11 mouse cellular contexts compared by ENCODE assay signal in genomic region chr2:150650511-150651074, GRCm38 (mm10). TPM values are rescaled to one million over a fixed set of nuclear protein-coding genes. Genes with fewer than 3 reads are reported as not detected.
A peak's percentile ranks its signal among the peaks of the same experiment; 100 is the strongest.
DNase-seq lines count a peak whose midpoint lies in the region; ATAC-seq and TF ChIP-seq lines count a peak whose summit lies in the region.
"Had no signal": no experiment of that assay in that cellular context is flagged by ENCODE, and none has a peak within 500 bp of the region (broad histone marks: within the 10 kb centered on the region; RNA-seq: fewer than 3 reads in every experiment).

No protein-coding gene starts in this region.

- 8% methylated on average over 7 of the region's 7 CpGs for WGBS in intestine, embryonic 14.5 days
- WGBS in intestine, postnatal 0 days, result 41% methylated on average over 7 of the region's 7 CpGs
- WGBS in intestine, embryonic 16.5 days, result 24% methylated on average over 7 of the region's 7 CpGs
- 17% methylated on average over 7 of the region's 7 CpGs for WGBS in neural tube, embryonic 11.5 days

- no peaks in the 10 kb centered on the region for H3K36me3 ChIP-seq in intestine, embryonic 14.5 days (ENCODE audit: control insufficient read depth, insufficient read depth, low read length)
- peaks cover 6% of the 10 kb centered on the region; the same call in 1 of the 2 replicates for H3K36me3 ChIP-seq in intestine, postnatal 0 days (ENCODE audit: control insufficient read depth, insufficient read depth)
- no peaks in the 10 kb centered on the region for H3K36me3 ChIP-seq in intestine, embryonic 16.5 days (ENCODE audit: control insufficient read depth, insufficient read depth, low read length)
- H3K36me3 ChIP-seq in neural tube, embryonic 11.5 days (ENCODE audit: control insufficient read depth, insufficient read depth, low read length), result no peaks in the 10 kb centered on the region

- peaks cover 23% of the 10 kb centered on the region; the same call in 1 of the 2 replicates for H3K4me1 ChIP-seq in intestine, embryonic 14.5 days (replicated peaks; ENCODE audit: control insufficient read depth, insufficient read depth, low read length)
- no peaks in the 10 kb centered on the region for H3K4me1 ChIP-seq in intestine, postnatal 0 days (replicated peaks; ENCODE audit: control insufficient read depth, insufficient read depth, low read length)
- peaks cover 8% of the 10 kb centered on the region; the same call in 1 of the 2 replicates for H3K4me1 ChIP-seq in intestine, embryonic 16.5 days (ENCODE audit: control insufficient read depth, insufficient read depth, low read length)
- peaks cover 17% of the 10 kb centered on the region for H3K4me1 ChIP-seq in neural tube, embryonic 11.5 days (ENCODE audit: control insufficient read depth, insufficient read depth, low read length)

- no peaks in the 10 kb centered on the region for H3K9me3 ChIP-seq in intestine, embryonic 14.5 days (ENCODE audit: control insufficient read depth, low read length)
- no peaks in the 10 kb centered on the region for H3K9me3 ChIP-seq in intestine, postnatal 0 days (ENCODE audit: control insufficient read depth)
- H3K9me3 ChIP-seq in intestine, embryonic 16.5 days (ENCODE audit: control insufficient read depth, low read length), result no peaks in the 10 kb centered on the region
- H3K9me3 ChIP-seq in neural tube, embryonic 11.5 days (ENCODE audit: control insufficient read depth, low read length), result no peaks in the 10 kb centered on the region
- H3K9me3 ChIP-seq: G1E had no signal

- peak; percentile 69 for DNase-seq in intestine, embryonic 14.5 days (ENCODE audit: low spot score)
- DNase-seq in embryo, embryonic 9.5 days (ENCODE audit: extremely low spot score), result peak; percentile 54
- DNase-seq in neural tube, embryonic 11.5 days (ENCODE audit: low spot score), result peak; percentile 38
- no peak for DNase-seq in spleen, postnatal 36 days (ENCODE audit: low spot score in 2 of 2)
- DNase-seq in left cerebral cortex, adult 2 months (ENCODE audit: extremely low spot score in 1 of 2, low spot score in 2 of 2), result no peak
- DNase-seq in layer of hippocampus, adult 8-10 months (ENCODE audit: low spot score in 2 of 2), result no peak

- intact Hi-C loops in left cerebral cortex, adult 2 months (cut with DNase I), result no loop called here

- no peaks in the 10 kb centered on the region for H3K27me3 ChIP-seq in intestine, embryonic 14.5 days (replicated peaks; ENCODE audit: control insufficient read depth, insufficient read depth, low read length)
- H3K27me3 ChIP-seq in intestine, postnatal 0 days (replicated peaks; ENCODE audit: control insufficient read depth, insufficient read depth, low read length), result no peaks in the 10 kb centered on the region
- H3K27me3 ChIP-seq in intestine, embryonic 16.5 days (replicated peaks; ENCODE audit: control insufficient read depth, insufficient read depth, low read length), result no peaks in the 10 kb centered on the region
- H3K27me3 ChIP-seq in neural tube, embryonic 11.5 days (ENCODE audit: control insufficient read depth, insufficient read depth, low read length), result no peaks in the 10 kb centered on the region

- no peak overlapping the region for H3K9ac ChIP-seq in intestine, embryonic 14.5 days (ENCODE audit: low read length)
- no peak overlapping the region for H3K9ac ChIP-seq in intestine, postnatal 0 days (ENCODE audit: low read depth, low read length)
- H3K9ac ChIP-seq in intestine, embryonic 16.5 days (ENCODE audit: low read depth, low read length), result no peak overlapping the region
- H3K9ac ChIP-seq in neural tube, embryonic 11.5 days (ENCODE audit: low read length), result peak overlapping the region; percentile 10; the same call in 1 of the 2 replicates

- H3K4me2 ChIP-seq in intestine, embryonic 14.5 days (ENCODE audit: low read length), result 0 out of 2 replicates have a peak overlapping the region, but pooled peaks have one; percentile 4
- H3K4me2 ChIP-seq in intestine, postnatal 0 days (replicated peaks; ENCODE audit: low read depth), result no peak overlapping the region
- no peak overlapping the region for H3K4me2 ChIP-seq in intestine, embryonic 16.5 days (ENCODE audit: low read depth, low read length)
- H3K4me2 ChIP-seq in neural tube, embryonic 11.5 days (ENCODE audit: low read depth), result no peak overlapping the region

- no peak for TF ChIP-seq CTCF in intestine, postnatal 0 days (IDR thresholded peaks at IDR 0.05; ENCODE audit: low read depth)
- no peak for TF ChIP-seq CTCF in left cerebral cortex, adult 2 months (IDR thresholded peaks at IDR 0.05)

- peak overlapping the region; percentile 83 for H3K27ac ChIP-seq in intestine, embryonic 14.5 days (ENCODE audit: low read depth)
- H3K27ac ChIP-seq in intestine, postnatal 0 days (ENCODE audit: low read depth, low read length), result no peak overlapping the region
- peak overlapping the region; percentile 77 for H3K27ac ChIP-seq in intestine, embryonic 16.5 days (ENCODE audit: low read length)
- H3K27ac ChIP-seq in neural tube, embryonic 11.5 days (ENCODE audit: low read depth, low read length), result peak overlapping the region; percentile 34; the same call in 1 of the 2 replicates
- H3K27ac ChIP-seq in left cerebral cortex, adult 2 months, result no peak overlapping the region

- H3K4me3 ChIP-seq in intestine, embryonic 14.5 days (ENCODE audit: low read depth, low read length), result no peak overlapping the region
- no peak overlapping the region for H3K4me3 ChIP-seq in intestine, postnatal 0 days (ENCODE audit: low read depth, low read length)
- H3K4me3 ChIP-seq in intestine, embryonic 16.5 days (ENCODE audit: low read length), result no peak overlapping the region
- no peak overlapping the region for H3K4me3 ChIP-seq in neural tube, embryonic 11.5 days (ENCODE audit: low read depth, low read length)
- no peak overlapping the region for H3K4me3 ChIP-seq in left cerebral cortex, adult 2 months

- peak; percentile 90 for ATAC-seq in intestine, embryonic 14.5 days (replicated peaks; ENCODE audit: low FRiP score, low TSS enrichment, low read depth)
- ATAC-seq in intestine, postnatal 0 days, result no peak
- ATAC-seq in intestine, embryonic 16.5 days, result peak; percentile 43
- ATAC-seq in neural tube, embryonic 11.5 days (ENCODE audit: insufficient read depth, low FRiP score, low TSS enrichment), result 0 out of 2 replicates have a peak, but pooled peaks have one; percentile 21

RNA-seq across cellular contexts. Expression of gene Acss1, which starts 17.7 kb away (rescaled TPM):
- polyA plus RNA-seq in intestine, embryonic 14.5 days (2014; fragmentation: Nextera tagmentation; extraction: Ambion mirVana), result 18.2 and 19.7 TPM in 2 replicates
- 36.5 and 44.3 TPM in 2 replicates for polyA plus RNA-seq in intestine, postnatal 0 days (2015; fragmentation: Nextera tagmentation; extraction: Ambion mirVana)
- 35.3 and 37.7 TPM in 2 replicates for polyA plus RNA-seq in intestine, embryonic 16.5 days (2015; fragmentation: Nextera tagmentation; extraction: Ambion mirVana)
- 18.4 and 21.5 TPM in 2 replicates for polyA plus RNA-seq in neural tube, embryonic 11.5 days (2014; fragmentation: Nextera tagmentation; extraction: Ambion mirVana)
- total RNA-seq in left cerebral cortex, adult 2 months (2021), result 10 to 100 TPM; 18.5 to 21.5 TPM
- total RNA-seq in layer of hippocampus, adult 8-10 months (2022), result 10 to 100 TPM; 26.4 to 33.7 (median 28.2) TPM

RNA-seq across cellular contexts. Expression of gene Vsx1, which starts 38.6 kb away (rescaled TPM):
- not detected in 2 replicates for polyA plus RNA-seq in intestine, embryonic 14.5 days (2014; fragmentation: Nextera tagmentation; extraction: Ambion mirVana)
- polyA plus RNA-seq in intestine, postnatal 0 days (2015; fragmentation: Nextera tagmentation; extraction: Ambion mirVana), result not detected in 2 replicates
- polyA plus RNA-seq in intestine, embryonic 16.5 days (2015; fragmentation: Nextera tagmentation; extraction: Ambion mirVana), result not detected in 2 replicates
- 0.91 and 0.99 TPM in 2 replicates for polyA plus RNA-seq in neural tube, embryonic 11.5 days (2014; fragmentation: Nextera tagmentation; extraction: Ambion mirVana)
- total RNA-seq in left cerebral cortex, adult 2 months (2021), result under 1 TPM in 1 of 2 experiments, not detected in 1; 0.11 TPM
- not detected for total RNA-seq in layer of hippocampus, adult 8-10 months (2022)
- total RNA-seq: left cerebral cortex, adult 18-20 months had no signal
- polyA plus RNA-seq: G1E; spleen, adult 2 months had no signal

RNA-seq across cellular contexts. Expression of gene Apmap, which starts 42.2 kb away (rescaled TPM):
- polyA plus RNA-seq in intestine, embryonic 14.5 days (2014; fragmentation: Nextera tagmentation; extraction: Ambion mirVana), result 36.2 and 40.8 TPM in 2 replicates
- 24.4 TPM in 2 replicates for polyA plus RNA-seq in intestine, postnatal 0 days (2015; fragmentation: Nextera tagmentation; extraction: Ambion mirVana)
- 38.8 and 42.9 TPM in 2 replicates for polyA plus RNA-seq in intestine, embryonic 16.5 days (2015; fragmentation: Nextera tagmentation; extraction: Ambion mirVana)
- polyA plus RNA-seq in neural tube, embryonic 11.5 days (2014; fragmentation: Nextera tagmentation; extraction: Ambion mirVana), result 39.9 and 41.2 TPM in 2 replicates
- 10 to 100 TPM; 49.5 to 56.7 TPM for total RNA-seq in left cerebral cortex, adult 2 months (2021)
- total RNA-seq in layer of hippocampus, adult 8-10 months (2022), result 10 to 100 TPM; 56.6 to 61.9 (median 58.1) TPM

Comparison
In these comparisons a context has a peak if more than half of its experiments do, and no peak if none do; other contexts are left out.
1. H3K27ac ChIP-seq: peak in intestine, embryonic 14.5 days (single experiment), intestine, embryonic 16.5 days (single experiment) and neural tube, embryonic 11.5 days (single experiment); none in intestine, postnatal 0 days (single experiment) and left cerebral cortex, adult 2 months (single experiment).
2. DNase-seq: peak in intestine, embryonic 14.5 days (single experiment), embryo, embryonic 9.5 days (single experiment) and neural tube, embryonic 11.5 days (single experiment); none in spleen, postnatal 36 days (0 of 2), left cerebral cortex, adult 2 months (0 of 2) and layer of hippocampus, adult 8-10 months (0 of 2).